Mouse (Mus musculus): ENCODE data around the gene March4. TPM values are rescaled to one million over a fixed set of nuclear protein-coding genes. Genes with fewer than 3 reads are reported as not detected.

March4 gene
- polyA plus RNA-seq, 1 experiment from 2014 or later = 0.13 TPM

DNA sequence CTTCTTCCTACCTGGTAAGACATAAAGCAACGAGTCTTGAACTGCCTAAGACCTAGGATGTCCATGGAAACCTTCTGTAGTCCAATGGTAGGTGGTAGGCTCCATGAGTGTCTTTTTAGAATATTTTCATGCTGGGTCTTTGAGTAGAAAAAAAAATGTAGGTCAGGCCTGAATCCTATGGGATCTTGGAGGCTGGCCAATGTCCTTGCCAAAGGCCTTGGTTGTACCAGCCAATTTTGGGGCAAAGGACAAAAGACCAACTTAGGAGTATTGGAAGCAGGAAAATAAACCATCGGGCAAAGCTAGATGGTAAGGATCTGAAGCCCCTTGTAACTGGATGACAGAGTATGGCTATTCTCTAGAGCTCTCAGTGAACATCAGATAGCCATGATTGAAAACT, 83.9 kb downstream of the March4 start:
- H3K36me3 ChIP-seq (ENCODE audit: control insufficient read depth, insufficient read depth, low read length) = no peaks in the 10 kb centered on the region
- no peaks in the 10 kb centered on the region for H3K27me3 ChIP-seq (ENCODE audit: control insufficient read depth, insufficient read depth, low read length)
- 89% methylated on average over 2 of the region's 2 CpGs for WGBS
- H3K4me1 ChIP-seq (ENCODE audit: control insufficient read depth, insufficient read depth, low read length) = no peaks in the 10 kb centered on the region
- H3K4me3 ChIP-seq (ENCODE audit: low read depth, low read length) = no peak overlapping the region
- H3K4me2 ChIP-seq (replicated peaks; ENCODE audit: low read depth, low read length) = no peak overlapping the region
- H3K9me3 ChIP-seq (ENCODE audit: control insufficient read depth, low read depth, low read length) = no peaks in the 10 kb centered on the region
- no peak overlapping the region for H3K9ac ChIP-seq (replicated peaks; ENCODE audit: low read depth, low read length)
- H3K27ac ChIP-seq (ENCODE audit: low read length) = no peak overlapping the region
- ATAC-seq (ENCODE audit: insufficient number of reproducible peaks, insufficient read depth, low FRiP score, low read depth) = no peak

DNA sequence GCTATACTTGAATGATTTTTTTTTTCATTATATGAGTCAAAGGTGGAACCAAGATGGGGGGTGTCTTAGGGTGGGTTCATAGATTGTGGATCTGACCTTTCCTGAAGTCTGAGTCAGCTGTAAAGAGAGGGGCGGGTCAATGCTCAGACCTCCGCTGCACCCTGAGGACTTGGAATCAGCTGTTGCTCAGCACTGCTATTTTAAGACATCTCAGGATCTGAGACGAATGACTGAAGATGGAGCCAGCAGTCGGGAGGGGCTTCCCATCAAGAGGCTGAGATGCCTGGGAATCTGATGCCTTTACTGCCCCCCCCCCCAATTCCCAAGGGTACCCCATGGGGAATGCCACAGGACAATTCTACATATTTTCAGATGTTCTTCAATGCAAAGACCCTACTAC, 85.9 kb downstream of the March4 start:
- 59% methylated on average over 4 of the region's 4 CpGs for WGBS
- ATAC-seq (ENCODE audit: insufficient number of reproducible peaks, insufficient read depth, low FRiP score, low read depth) = no peak

DNA sequence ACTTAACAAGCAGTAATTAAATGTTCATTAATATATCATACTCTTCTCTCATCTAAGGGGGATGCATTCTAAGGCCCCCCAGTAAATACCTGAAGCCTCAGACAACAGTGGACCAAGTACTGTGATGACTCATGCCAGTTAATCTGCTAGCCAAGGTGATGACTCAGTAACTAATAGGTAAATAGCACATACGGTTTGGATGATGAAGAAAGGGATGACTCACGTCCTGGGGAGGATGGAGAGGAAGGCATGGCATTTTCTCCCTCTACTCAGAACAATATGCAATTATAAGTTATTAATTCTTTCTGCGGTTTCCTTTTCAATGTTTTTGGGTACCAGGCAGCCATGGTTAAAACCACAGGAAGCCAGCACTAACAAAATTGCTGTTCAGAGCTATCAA, 87.0 kb downstream of the March4 start:
- Histone ChIP-seq H3K4me3 (ENCODE audit: low read depth, low read length) (no peak overlapping the region), H3K4me2 (replicated peaks; ENCODE audit: low read depth, low read length) (no peak overlapping the region), H3K27me3 (ENCODE audit: control insufficient read depth, insufficient read depth, low read length) (no peaks in the 10 kb centered on the region), H3K4me1 (ENCODE audit: control insufficient read depth, insufficient read depth, low read length) (no peaks in the 10 kb centered on the region), H3K9ac (replicated peaks; ENCODE audit: low read depth, low read length) (no peak overlapping the region), H3K27ac (ENCODE audit: low read length) (no peak overlapping the region), H3K9me3 (ENCODE audit: control insufficient read depth, low read depth, low read length) (no peaks in the 10 kb centered on the region), H3K36me3 (ENCODE audit: control insufficient read depth, insufficient read depth, low read length) (no peaks in the 10 kb centered on the region)
- WGBS = 76% methylated on average over 3 of the region's 3 CpGs
- ATAC-seq (ENCODE audit: insufficient number of reproducible peaks, insufficient read depth, low FRiP score, low read depth) = no peak

More for the DNA sequence above, 85.9 kb downstream of the March4 start:
- H3K27me3 ChIP-seq (ENCODE audit: control insufficient read depth, insufficient read depth, low read length) = no peaks in the 10 kb centered on the region
- no peak overlapping the region for H3K27ac ChIP-seq (ENCODE audit: low read length)
- no peak overlapping the region for H3K4me2 ChIP-seq (replicated peaks; ENCODE audit: low read depth, low read length)
- H3K36me3 ChIP-seq (ENCODE audit: control insufficient read depth, insufficient read depth, low read length) = no peaks in the 10 kb centered on the region
- H3K9ac ChIP-seq (replicated peaks; ENCODE audit: low read depth, low read length) = no peak overlapping the region
- no peaks in the 10 kb centered on the region for H3K4me1 ChIP-seq (ENCODE audit: control insufficient read depth, insufficient read depth, low read length)
- H3K9me3 ChIP-seq (ENCODE audit: control insufficient read depth, low read depth, low read length) = no peaks in the 10 kb centered on the region
- H3K4me3 ChIP-seq (ENCODE audit: low read depth, low read length) = no peak overlapping the region

DNA sequence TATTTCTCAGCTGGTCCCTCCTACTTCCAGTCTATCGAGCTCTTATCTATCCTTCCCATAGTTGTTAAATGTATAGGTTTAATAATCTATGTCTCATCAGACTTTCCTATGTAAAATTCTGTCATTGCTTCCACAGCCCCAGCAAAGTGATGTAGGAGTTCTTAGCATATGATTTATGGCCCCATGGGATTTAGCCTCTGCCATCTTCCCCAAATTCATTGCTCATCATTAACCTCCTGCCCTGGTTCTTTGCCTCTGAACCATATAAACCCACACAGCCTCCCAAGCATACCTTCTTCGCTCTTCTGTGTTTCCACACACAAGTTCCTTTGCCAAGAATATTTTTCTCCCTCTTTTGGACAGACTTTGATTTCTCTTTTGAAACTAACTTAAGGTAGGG, 94.0 kb downstream of the March4 start:
- Histone ChIP-seq H3K9ac (replicated peaks; ENCODE audit: low read depth, low read length) (no peak overlapping the region), H3K4me2 (replicated peaks; ENCODE audit: low read depth, low read length) (no peak overlapping the region)
- 78% methylated on average over 2 of the region's 2 CpGs for WGBS

DNA sequence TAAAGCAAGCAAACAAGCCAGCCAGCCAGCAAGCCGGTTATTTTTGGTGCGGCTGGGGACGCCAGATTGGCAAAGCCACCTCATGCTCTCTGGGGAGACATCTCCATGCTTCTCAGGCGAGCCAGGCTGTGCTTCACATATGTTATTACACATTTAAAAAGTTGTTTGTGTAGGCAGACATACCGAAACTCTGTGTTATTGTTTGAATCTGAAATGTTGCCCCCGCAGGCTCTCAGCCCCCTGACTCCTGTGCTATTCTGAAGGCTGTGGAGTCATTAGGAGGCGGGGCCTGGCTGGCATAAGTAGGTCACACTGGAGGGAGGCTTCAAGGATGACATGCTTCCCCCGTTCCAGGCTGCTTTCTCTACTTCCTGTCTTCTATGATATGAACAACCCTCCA, 97.6 kb downstream of the March4 start:
- Histone ChIP-seq H3K27me3 (ENCODE audit: control insufficient read depth, insufficient read depth, low read length) (no peaks in the 10 kb centered on the region), H3K36me3 (ENCODE audit: control insufficient read depth, insufficient read depth, low read length) (no peaks in the 10 kb centered on the region), H3K4me1 (ENCODE audit: control insufficient read depth, insufficient read depth, low read length) (no peaks in the 10 kb centered on the region), H3K9ac (replicated peaks; ENCODE audit: low read depth, low read length) (no peak overlapping the region), H3K4me3 (ENCODE audit: low read depth, low read length) (no peak overlapping the region), H3K9me3 (ENCODE audit: control insufficient read depth, low read depth, low read length) (no peaks in the 10 kb centered on the region), H3K27ac (ENCODE audit: low read length) (no peak overlapping the region), H3K4me2 (replicated peaks; ENCODE audit: low read depth, low read length) (no peak overlapping the region)
- no peak for ATAC-seq (ENCODE audit: insufficient number of reproducible peaks, insufficient read depth, low FRiP score, low read depth)
- WGBS = 76% methylated on average over 8 of the region's 8 CpGs

More for the DNA sequence above, 94.0 kb downstream of the March4 start:
- Histone ChIP-seq H3K9me3 (ENCODE audit: control insufficient read depth, low read depth, low read length) (no peaks in the 10 kb centered on the region), H3K4me3 (ENCODE audit: low read depth, low read length) (no peak overlapping the region), H3K27ac (ENCODE audit: low read length) (no peak overlapping the region), H3K27me3 (ENCODE audit: control insufficient read depth, insufficient read depth, low read length) (no peaks in the 10 kb centered on the region), H3K36me3 (ENCODE audit: control insufficient read depth, insufficient read depth, low read length) (no peaks in the 10 kb centered on the region), H3K4me1 (ENCODE audit: control insufficient read depth, insufficient read depth, low read length) (no peaks in the 10 kb centered on the region)
- ATAC-seq (ENCODE audit: insufficient number of reproducible peaks, insufficient read depth, low FRiP score, low read depth) = no peak

DNA sequence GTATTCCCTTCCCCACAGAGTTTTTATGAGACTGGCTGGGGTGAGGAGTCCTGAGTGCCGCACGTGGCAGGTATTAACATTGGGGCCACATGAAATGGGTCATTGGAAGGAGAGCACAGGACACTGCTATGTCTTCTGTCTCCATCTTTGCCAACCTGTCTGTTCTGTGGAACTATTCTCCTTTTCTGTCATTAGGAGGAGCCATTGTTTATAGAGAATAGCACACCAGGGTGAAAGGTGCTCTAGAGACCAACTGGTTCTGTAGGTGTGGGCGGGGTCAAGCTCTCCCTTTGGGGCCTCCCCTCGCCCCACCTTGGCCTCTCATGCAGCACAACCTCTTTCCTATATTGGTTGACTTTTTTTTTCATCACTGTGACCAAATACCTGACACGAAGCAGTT, 99.8 kb downstream of the March4 start:
- no peaks in the 10 kb centered on the region for H3K4me1 ChIP-seq (ENCODE audit: control insufficient read depth, insufficient read depth, low read length)
- no peak overlapping the region for H3K27ac ChIP-seq (ENCODE audit: low read length)
- ATAC-seq (ENCODE audit: insufficient number of reproducible peaks, insufficient read depth, low FRiP score, low read depth) = no peak
- H3K36me3 ChIP-seq (ENCODE audit: control insufficient read depth, insufficient read depth, low read length) = no peaks in the 10 kb centered on the region
- H3K9me3 ChIP-seq (ENCODE audit: control insufficient read depth, low read depth, low read length) = no peaks in the 10 kb centered on the region
- no peak overlapping the region for H3K9ac ChIP-seq (replicated peaks; ENCODE audit: low read depth, low read length)
- no peak overlapping the region for H3K4me3 ChIP-seq (ENCODE audit: low read depth, low read length)
- 81% methylated on average over 5 of the region's 5 CpGs for WGBS
- no peaks in the 10 kb centered on the region for H3K27me3 ChIP-seq (ENCODE audit: control insufficient read depth, insufficient read depth, low read length)
- no peak overlapping the region for H3K4me2 ChIP-seq (replicated peaks; ENCODE audit: low read depth, low read length)

DNA sequence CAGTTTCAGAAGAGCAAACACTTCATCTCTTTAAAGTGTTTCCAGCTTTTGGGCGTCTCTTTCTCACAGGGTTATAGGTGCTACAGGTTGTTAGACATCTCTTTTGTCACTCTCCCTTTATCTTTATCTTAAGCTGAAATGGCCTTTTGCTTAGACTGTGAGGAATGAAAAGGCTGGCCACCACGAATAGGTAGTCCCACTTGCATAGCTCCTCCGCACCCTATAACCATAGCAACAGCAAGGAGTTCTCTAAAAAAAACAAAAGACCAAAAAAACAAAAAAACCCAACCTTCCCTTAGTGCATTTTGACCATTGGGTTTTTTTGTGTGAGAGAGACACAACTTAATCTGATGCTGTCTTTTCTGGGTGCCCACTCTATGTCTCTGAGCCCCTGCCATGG, 102.2 kb downstream of the March4 start:
- ATAC-seq (ENCODE audit: insufficient number of reproducible peaks, insufficient read depth, low FRiP score, low read depth) = no peak
- no peak overlapping the region for H3K27ac ChIP-seq (ENCODE audit: low read length)
- H3K4me2 ChIP-seq (replicated peaks; ENCODE audit: low read depth, low read length) = no peak overlapping the region
- H3K36me3 ChIP-seq (ENCODE audit: control insufficient read depth, insufficient read depth, low read length) = no peaks in the 10 kb centered on the region
- no peak overlapping the region for H3K9ac ChIP-seq (replicated peaks; ENCODE audit: low read depth, low read length)
- no peaks in the 10 kb centered on the region for H3K9me3 ChIP-seq (ENCODE audit: control insufficient read depth, low read depth, low read length)
- no peaks in the 10 kb centered on the region for H3K4me1 ChIP-seq (ENCODE audit: control insufficient read depth, insufficient read depth, low read length)
- no peaks in the 10 kb centered on the region for H3K27me3 ChIP-seq (ENCODE audit: control insufficient read depth, insufficient read depth, low read length)
- no peak overlapping the region for H3K4me3 ChIP-seq (ENCODE audit: low read depth, low read length)
- WGBS = 69% methylated on average over 3 of the region's 3 CpGs

DNA sequence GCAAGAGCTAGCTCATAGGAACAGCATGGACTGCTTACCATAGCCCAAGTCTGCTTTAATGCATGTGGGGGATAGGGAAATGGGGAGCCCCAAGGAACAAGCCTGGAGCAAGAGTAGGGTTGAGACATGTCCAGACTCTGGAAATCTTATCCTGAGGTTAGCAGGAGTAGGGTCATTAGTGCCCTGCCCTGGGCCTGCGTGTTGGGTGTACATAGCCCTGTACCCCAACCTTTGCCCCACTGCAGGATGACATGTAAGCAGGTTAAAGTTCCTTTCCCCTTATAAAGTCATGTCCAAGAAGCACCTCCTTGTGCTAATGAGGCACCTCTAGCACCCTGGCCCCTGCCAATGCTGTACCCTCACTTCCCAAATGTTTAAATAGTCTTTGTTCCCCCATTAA, 104.2 kb downstream of the March4 start:
- no peak overlapping the region for H3K9ac ChIP-seq (replicated peaks; ENCODE audit: low read depth, low read length)
- H3K4me1 ChIP-seq (ENCODE audit: control insufficient read depth, insufficient read depth, low read length) = no peaks in the 10 kb centered on the region
- no peak overlapping the region for H3K4me2 ChIP-seq (replicated peaks; ENCODE audit: low read depth, low read length)
- H3K36me3 ChIP-seq (ENCODE audit: control insufficient read depth, insufficient read depth, low read length) = no peaks in the 10 kb centered on the region
- 73% methylated on average over 1 of the region's 1 CpGs for WGBS
- no peak for ATAC-seq (ENCODE audit: insufficient number of reproducible peaks, insufficient read depth, low FRiP score, low read depth)
- H3K9me3 ChIP-seq (ENCODE audit: control insufficient read depth, low read depth, low read length) = no peaks in the 10 kb centered on the region
- no peak overlapping the region for H3K4me3 ChIP-seq (ENCODE audit: low read depth, low read length)
- no peak overlapping the region for H3K27ac ChIP-seq (ENCODE audit: low read length)
- no peaks in the 10 kb centered on the region for H3K27me3 ChIP-seq (ENCODE audit: control insufficient read depth, insufficient read depth, low read length)

DNA sequence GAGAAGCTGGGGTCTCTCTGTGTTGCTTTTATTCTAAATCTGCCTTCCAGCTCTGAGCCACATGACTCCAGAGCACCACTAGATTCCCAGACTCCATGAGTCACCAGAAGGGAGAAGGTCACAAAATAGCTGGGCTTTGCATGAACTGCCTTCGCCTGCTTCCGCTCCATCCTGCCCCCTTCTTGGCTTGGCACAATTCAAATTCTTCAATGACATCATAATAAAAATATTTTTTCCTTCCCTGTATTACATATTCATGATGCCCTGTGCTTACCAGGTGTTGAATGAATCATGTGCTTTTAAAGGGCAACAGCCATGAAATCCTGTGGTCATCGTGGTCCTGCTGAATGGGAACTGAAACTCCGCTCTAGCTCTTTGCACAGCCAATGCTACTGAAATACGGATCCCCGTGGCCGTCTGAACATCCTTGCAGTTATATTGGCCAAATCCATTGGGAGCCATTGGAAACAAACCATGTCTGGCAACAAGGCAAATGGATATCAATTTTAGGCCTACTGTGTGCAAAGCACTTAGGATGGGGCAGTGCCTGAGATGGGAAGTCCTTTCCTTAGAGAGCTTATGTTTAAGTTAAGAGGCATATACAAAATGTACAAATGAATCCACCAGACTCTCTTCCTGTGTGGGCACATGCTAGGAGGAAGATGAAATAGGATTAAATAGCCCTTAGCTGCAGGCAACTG, 107.5 kb downstream of the March4 start:
- no peak overlapping the region for H3K27ac ChIP-seq (ENCODE audit: low read length)
- no peak overlapping the region for H3K4me3 ChIP-seq (ENCODE audit: low read depth, low read length)
- H3K9me3 ChIP-seq (ENCODE audit: control insufficient read depth, low read depth, low read length) = no peaks in the 10 kb centered on the region
- 85% methylated on average over 7 of the region's 7 CpGs for WGBS
- no peaks in the 10 kb centered on the region for H3K36me3 ChIP-seq (ENCODE audit: control insufficient read depth, insufficient read depth, low read length)
- no peak overlapping the region for H3K9ac ChIP-seq (replicated peaks; ENCODE audit: low read depth, low read length)
- no peaks in the 10 kb centered on the region for H3K4me1 ChIP-seq (ENCODE audit: control insufficient read depth, insufficient read depth, low read length)
- H3K27me3 ChIP-seq (ENCODE audit: control insufficient read depth, insufficient read depth, low read length) = no peaks in the 10 kb centered on the region
- ATAC-seq (ENCODE audit: insufficient number of reproducible peaks, insufficient read depth, low FRiP score, low read depth) = no peak
- H3K4me2 ChIP-seq (replicated peaks; ENCODE audit: low read depth, low read length) = no peak overlapping the region

Measured in stomach, embryonic 14.5 days (tissue).